Mouse (Mus musculus) heart, postnatal 0 days (tissue): ENCODE measurements around the gene Siglec1.

Experiments used
- CTCF ChIP-seq: IDR thresholded peaks from 2 replicates; pipeline ENCODE4 v1.5.1; 2016; ENCODE audit warnings: antibody characterized with exemption, control low read depth, low read depth
- EP300 ChIP-seq: IDR thresholded peaks from 2 replicates; pipeline ENCODE4 v1.6.1; 2016; ENCODE audit warnings: antibody characterized with exemption, low read depth

DNA sequence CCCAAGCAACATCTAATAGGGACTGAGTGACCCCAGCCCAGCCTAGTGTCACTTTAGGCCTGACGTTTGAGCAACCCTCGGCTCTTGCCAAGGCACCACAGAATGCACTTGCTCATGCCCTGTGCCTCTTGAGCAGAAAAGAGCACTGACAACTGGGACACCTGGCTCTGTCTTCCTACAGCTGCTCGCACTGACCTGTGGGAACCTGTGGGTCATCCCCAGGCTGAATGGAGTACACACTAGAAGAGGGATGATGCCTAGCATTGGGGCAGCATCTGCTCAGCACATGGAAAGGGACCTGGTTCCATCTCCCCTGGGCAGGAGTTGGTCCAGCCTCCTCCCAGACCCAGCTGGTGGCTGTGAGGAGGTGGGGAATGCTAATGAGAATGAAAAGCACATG, 59.6 kb downstream of the Siglec1 start:
- TF ChIP-seq CTCF (no peak), EP300 (no peak)
